Mouse (Mus musculus) neural tube, embryonic 11.5 days (tissue): ENCODE measurements around the gene Tsen15. TPM values are rescaled to one million over a fixed set of nuclear protein-coding genes. Genes with fewer than 3 reads are reported as not detected.
A peak's percentile ranks its signal among the peaks of the same experiment; 100 is the strongest.

Experiments used
- ATAC-seq: fragments of 200-750 bp; cut with Nextera tagmentation; 2 replicates; pipeline ENCODE4 v1.8.0; 2017; ENCODE audit warnings: moderate number of reproducible peaks, mild to moderate bottlenecking, moderate TSS enrichment, moderate library complexity; ENCODE audit not compliant: insufficient read depth, low FRiP score, low TSS enrichment
- DNase-seq: peaks from one replicate; pipeline ENCODE4 v3.0.0-alpha.2; 2015; ENCODE audit warnings: low spot score
- H3K27ac ChIP-seq: fragments of 300-500 bp; sonication (generic); 2 replicates; pipeline ENCODE4 v1.5.1; 2014; ENCODE audit warnings: low read depth, mild to moderate bottlenecking, low read length
- H3K27me3 ChIP-seq: fragments of 300-500 bp; sonication (generic); 2 replicates; pipeline ENCODE4 v1.6.1; 2014; ENCODE audit warnings: mild to moderate bottlenecking, low read length, mixed read lengths; ENCODE audit not compliant: control insufficient read depth, insufficient read depth
- H3K36me3 ChIP-seq: fragments of 300-500 bp; sonication (generic); 2 replicates; pipeline ENCODE4 v1.6.1; 2014; ENCODE audit warnings: mild to moderate bottlenecking, low read length, moderate library complexity, mixed read lengths; ENCODE audit not compliant: control insufficient read depth, insufficient read depth
- H3K4me1 ChIP-seq: fragments of 300-500 bp; sonication (generic); 2 replicates; pipeline ENCODE4 v1.6.1; 2014; ENCODE audit warnings: low read length, mixed read lengths; ENCODE audit not compliant: control insufficient read depth, insufficient read depth
- H3K4me2 ChIP-seq: fragments of 300-500 bp; sonication (generic); 2 replicates; pipeline ENCODE4 v1.6.1; 2014; ENCODE audit warnings: low read depth, mild to moderate bottlenecking, moderate library complexity
- H3K4me3 ChIP-seq: fragments of 300-500 bp; sonication (generic); 2 replicates; pipeline ENCODE4 v1.5.1; 2014; ENCODE audit warnings: low read depth, low read length
- H3K9ac ChIP-seq: fragments of 300-500 bp; sonication (generic); 2 replicates; pipeline ENCODE4 v1.6.1; 2014; ENCODE audit warnings: mild to moderate bottlenecking, low read length
- H3K9me3 ChIP-seq: fragments of 300-500 bp; sonication (generic); 2 replicates; pipeline ENCODE4 v1.6.1; 2016; ENCODE audit warnings: low read length; ENCODE audit not compliant: control insufficient read depth
- WGBS: fragments of 180-500 bp; shearing (Covaris S2); extraction: QIAGEN DNeasy Blood & Tissue Kit; methylation state at CpG from one replicate; pipeline ENCODE4 v1.1.7; 2014; 5-methylcytosine and 5-hydroxymethylcytosine counted together
- polyA plus RNA-seq: library from polyadenylated mRNA; unstranded; fragments of >200 nt; fragmentation: Nextera tagmentation; extraction: Ambion mirVana; gene quantifications from 2 replicates; pipeline ENCODE4 v1.2.1, GENCODE M21; 2014

Gene Tsen15
- 57.4 and 62.8 TPM in 2 replicates for polyA plus RNA-seq

GRCm38 (mm10) chr1:152386188-152386835, at the start of gene Tsen15:
Gene Tsen15, minus strand, starts transcription at chr1:152386688.
- Histone ChIP-seq H3K36me3 (no peaks in the 10 kb centered on the region), H3K4me2 (peak within 1 kb of the TSS; percentile 70), H3K9ac (peak within 1 kb of the TSS; percentile 71), H3K4me1 (no peaks in the 10 kb centered on the region), H3K9me3 (no peaks in the 10 kb centered on the region), H3K27me3 (no peaks in the 10 kb centered on the region), H3K4me3 (peak within 1 kb of the TSS; percentile 81), H3K27ac (no peak within 1 kb of the TSS)
- WGBS, result under 1% methylated on average over 56 of the region's 57 CpGs
- DNase-seq, result peak; percentile 87
- ATAC-seq, result peak; percentile 97

DNA sequence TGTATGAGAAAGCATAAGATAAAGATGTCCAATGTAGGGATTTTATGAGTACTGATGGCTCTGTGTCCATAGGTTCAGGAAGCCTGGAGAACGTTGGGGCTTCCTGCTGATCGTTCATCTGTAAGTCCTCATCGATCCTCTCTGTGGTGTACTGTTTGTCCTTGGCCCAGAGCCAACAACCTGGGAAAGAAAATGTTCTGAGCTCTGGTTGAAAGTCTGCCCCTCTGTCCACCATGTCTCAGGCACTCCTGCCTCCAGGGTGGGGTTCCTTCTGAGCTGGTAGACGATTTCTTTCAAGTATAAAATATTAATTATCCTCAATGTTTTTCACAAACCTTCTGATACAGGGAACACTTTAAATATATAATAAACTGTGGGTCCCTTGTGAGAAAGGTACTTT, 47.7 kb upstream of the Tsen15 start:
- no peak overlapping the region for H3K4me2 ChIP-seq
- no peaks in the 10 kb centered on the region for H3K27me3 ChIP-seq
- H3K27ac ChIP-seq, result no peak overlapping the region
- no peaks in the 10 kb centered on the region for H3K4me1 ChIP-seq
- ATAC-seq (no peak), DNase-seq (no peak)
- no peaks in the 10 kb centered on the region for H3K9me3 ChIP-seq
- no peak overlapping the region for H3K9ac ChIP-seq
- H3K4me3 ChIP-seq, result no peak overlapping the region
- H3K36me3 ChIP-seq, result no peaks in the 10 kb centered on the region
- 82% methylated on average over 4 of the region's 4 CpGs for WGBS

- no peaks in the 10 kb centered on the region for H3K36me3 ChIP-seq
- DNase-seq (no peak), ATAC-seq (no peak)
- no peaks in the 10 kb centered on the region for H3K4me1 ChIP-seq
- no peak overlapping the region for H3K4me3 ChIP-seq
- H3K27me3 ChIP-seq, result no peaks in the 10 kb centered on the region
- H3K9ac ChIP-seq, result no peak overlapping the region
- no peak overlapping the region for H3K27ac ChIP-seq
- no peaks in the 10 kb centered on the region for H3K9me3 ChIP-seq
- 88% methylated on average over 7 of the region's 7 CpGs for WGBS
- H3K4me2 ChIP-seq, result no peak overlapping the region
Measured at GRCm38 (mm10) chr1:152429805-152430204, 43.3 kb upstream of the Tsen15 start.

DNA sequence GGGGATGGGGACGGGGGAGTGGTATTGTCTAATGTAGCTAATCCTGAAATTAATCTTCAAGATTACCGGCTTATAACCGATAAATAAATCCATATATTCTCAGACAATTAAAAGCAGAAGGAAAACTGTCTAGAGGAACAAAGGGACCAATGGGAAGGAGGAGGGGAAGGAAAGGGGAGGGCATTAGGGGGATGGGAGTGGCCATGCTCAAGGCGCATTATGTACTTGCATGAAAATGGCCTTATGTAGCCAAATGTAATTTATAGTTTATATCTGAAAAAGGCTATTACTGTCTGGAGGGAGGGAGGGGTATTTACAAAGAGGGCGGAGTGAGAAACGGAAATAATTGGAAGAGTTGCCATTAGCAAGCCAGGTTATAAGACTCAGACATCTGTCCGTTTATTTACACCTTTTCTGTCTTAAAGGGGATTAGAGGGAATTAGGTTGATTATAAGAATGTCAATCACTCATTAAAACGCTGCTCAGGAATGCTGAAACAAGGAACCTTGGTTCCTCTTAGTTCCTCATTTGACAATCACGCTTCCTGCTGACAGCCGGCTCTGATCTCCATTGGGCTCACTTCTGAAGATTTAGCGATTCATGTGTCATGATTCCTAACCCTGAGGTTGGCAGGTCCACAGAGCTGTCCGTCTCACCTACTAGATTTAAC, 41.6 kb upstream of the Tsen15 start:
- Histone ChIP-seq H3K27ac (no peak overlapping the region), H3K4me2 (no peak overlapping the region), H3K4me3 (no peak overlapping the region), H3K36me3 (no peaks in the 10 kb centered on the region), H3K9ac (no peak overlapping the region), H3K27me3 (no peaks in the 10 kb centered on the region), H3K9me3 (no peaks in the 10 kb centered on the region), H3K4me1 (no peaks in the 10 kb centered on the region; the same call in 1 of the 2 replicates)
- 88% methylated on average over 12 of the region's 12 CpGs for WGBS
- DNase-seq (no peak), ATAC-seq (no peak)

DNA sequence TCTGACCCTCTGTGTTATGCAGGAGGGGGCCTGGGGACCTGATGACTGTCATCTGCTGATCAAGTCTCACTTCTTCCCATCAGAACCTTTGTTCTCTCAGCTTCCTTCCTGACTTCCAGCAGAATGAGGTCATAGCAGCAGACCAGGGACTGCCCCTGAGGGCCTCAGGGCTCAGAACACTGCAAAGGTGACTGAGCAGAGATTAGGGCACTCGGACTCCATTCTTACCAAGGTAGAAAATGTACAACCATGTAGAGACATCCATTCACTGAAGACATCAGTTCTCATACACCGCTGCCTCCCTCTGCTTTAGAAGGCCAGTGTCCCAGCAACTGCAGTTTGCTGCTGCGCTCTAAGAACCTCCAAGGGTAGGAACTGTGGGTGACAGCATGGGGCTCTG, 36.6 kb upstream of the Tsen15 start:
- Histone ChIP-seq H3K9me3 (no peaks in the 10 kb centered on the region), H3K4me2 (no peak overlapping the region), H3K4me1 (peaks cover 3% of the 10 kb centered on the region), H3K36me3 (no peaks in the 10 kb centered on the region), H3K4me3 (no peak overlapping the region), H3K27ac (no peak overlapping the region), H3K9ac (no peak overlapping the region), H3K27me3 (no peaks in the 10 kb centered on the region)
- ATAC-seq, result no peak
- whole genome bisulfite sequencing, result 93% methylated on average over 3 of the region's 3 CpGs
- no peak for DNase-seq

- Histone ChIP-seq H3K27me3 (no peaks in the 10 kb centered on the region), H3K9me3 (no peaks in the 10 kb centered on the region), H3K27ac (no peak overlapping the region), H3K36me3 (no peaks in the 10 kb centered on the region), H3K4me1 (peaks cover 3% of the 10 kb centered on the region), H3K4me2 (no peak overlapping the region), H3K4me3 (no peak overlapping the region), H3K9ac (no peak overlapping the region)
- ATAC-seq (no peak), DNase-seq (no peak)
- WGBS, result 82% methylated on average over 3 of the region's 3 CpGs
Measured at GRCm38 (mm10) chr1:152422295-152422694, 35.8 kb upstream of the Tsen15 start.

DNA sequence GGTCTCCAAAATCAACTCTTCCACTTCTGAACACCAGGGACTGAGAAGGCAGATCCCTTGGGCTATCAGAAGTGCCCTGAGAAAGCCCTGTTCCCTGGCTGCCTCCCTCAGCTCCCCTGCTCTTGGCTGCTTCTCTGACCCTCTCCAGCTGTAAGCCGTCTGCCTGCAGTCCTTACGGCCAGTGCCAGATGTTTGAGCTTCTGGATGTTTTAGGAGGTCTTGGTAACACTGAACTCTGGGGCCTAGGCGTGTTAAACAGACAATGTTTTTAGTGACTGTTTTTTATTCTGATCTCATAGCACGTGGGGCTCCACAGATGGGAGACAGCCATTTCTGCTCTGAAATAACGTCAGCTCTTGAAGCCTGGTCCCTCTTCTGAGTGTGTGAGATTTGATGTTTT, 31.1 kb upstream of the Tsen15 start:
- H3K9me3 ChIP-seq, result no peaks in the 10 kb centered on the region
- DNase-seq, result no peak

DNA sequence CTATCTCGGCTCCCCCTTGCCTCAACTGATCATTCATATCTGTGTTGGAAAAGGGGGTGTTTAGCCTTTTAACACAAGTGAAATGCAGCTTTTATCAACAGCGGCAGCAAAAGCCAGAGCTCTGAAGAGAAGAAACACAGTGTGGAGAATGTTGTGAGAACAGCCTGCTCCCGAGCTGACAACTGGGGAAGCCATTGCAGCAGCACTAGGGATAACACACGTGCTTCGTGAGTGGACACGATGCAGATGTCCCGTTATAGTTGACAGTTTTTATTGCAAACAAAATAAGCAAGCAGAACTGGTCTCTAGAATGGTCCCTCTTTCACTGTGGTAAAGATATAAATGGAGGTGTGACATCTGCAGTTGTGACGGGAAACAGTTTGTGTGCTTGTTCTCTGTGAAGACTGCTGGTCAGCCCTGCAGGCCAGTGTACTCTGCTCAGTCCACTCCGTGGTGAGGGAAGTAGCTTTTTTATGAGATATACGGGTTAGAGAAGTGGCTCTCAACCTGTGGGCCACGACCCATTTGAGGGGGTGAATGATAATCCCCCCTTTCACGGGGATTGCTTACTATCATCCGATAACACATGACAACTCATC, 29.9 kb upstream of the Tsen15 start:
- H3K27me3 ChIP-seq, result no peaks in the 10 kb centered on the region
- DNase-seq (no peak), ATAC-seq (no peak)
- H3K4me1 ChIP-seq, result peaks cover 2% of the 10 kb centered on the region; the same call in 1 of the 2 replicates
- no peaks in the 10 kb centered on the region for H3K36me3 ChIP-seq
- WGBS, result 77% methylated on average over 13 of the region's 13 CpGs
- no peak overlapping the region for H3K9ac ChIP-seq
- H3K27ac ChIP-seq, result no peak overlapping the region
- no peaks in the 10 kb centered on the region for H3K9me3 ChIP-seq
- H3K4me3 ChIP-seq, result no peak overlapping the region
- no peak overlapping the region for H3K4me2 ChIP-seq

More for the DNA sequence above, 31.1 kb upstream of the Tsen15 start:
- ATAC-seq, result no peak
- Histone ChIP-seq H3K9ac (no peak overlapping the region), H3K36me3 (no peaks in the 10 kb centered on the region), H3K4me1 (peaks cover 5% of the 10 kb centered on the region), H3K4me2 (no peak overlapping the region), H3K27ac (no peak overlapping the region), H3K4me3 (no peak overlapping the region), H3K27me3 (no peaks in the 10 kb centered on the region)
- 25% methylated on average over 5 of the region's 5 CpGs for WGBS
